Mouse (Mus musculus) embryonic facial prominence, embryonic 14.5 days (tissue): ENCODE data around the gene Nfya. TPM values are rescaled to one million over a fixed set of nuclear protein-coding genes. Genes with fewer than 3 reads are reported as not detected.

Source experiments
- ATAC-seq: fragments of 200-750 bp; cut with Nextera tagmentation; 2 replicates; pipeline ENCODE4 v1.8.0; 2017; ENCODE audit warnings: low read depth, moderate number of reproducible peaks, moderate TSS enrichment
- DNase-seq: peaks from one replicate; pipeline ENCODE4 v3.0.0-alpha.2; 2015; ENCODE audit warnings: low spot score
- H3K27ac ChIP-seq: fragments of 300-500 bp; sonication (generic); replicated peaks from 2 replicates; pipeline ENCODE4 v1.5.1; 2014; ENCODE audit warnings: low read depth, mild to moderate bottlenecking, low read length, moderate library complexity
- H3K27me3 ChIP-seq: fragments of 300-500 bp; sonication (generic); replicated peaks from 2 replicates; pipeline ENCODE4 v1.6.1; 2014; ENCODE audit warnings: low read length; ENCODE audit not compliant: control insufficient read depth, insufficient read depth
- H3K36me3 ChIP-seq: fragments of 300-500 bp; sonication (generic); 2 replicates; pipeline ENCODE4 v1.6.1; 2014; ENCODE audit warnings: low read length, mixed read lengths; ENCODE audit not compliant: control insufficient read depth, insufficient read depth
- H3K4me1 ChIP-seq: fragments of 300-500 bp; sonication (generic); 2 replicates; pipeline ENCODE4 v1.6.1; 2014; ENCODE audit warnings: antibody characterized with exemption, low read length; ENCODE audit not compliant: control insufficient read depth, insufficient read depth
- H3K4me2 ChIP-seq: fragments of 300-500 bp; sonication (generic); 2 replicates; pipeline ENCODE4 v1.6.1; 2014; ENCODE audit warnings: low read depth, mild to moderate bottlenecking, low read length, moderate library complexity, mixed read lengths
- H3K4me3 ChIP-seq: fragments of 300-500 bp; sonication (generic); 2 replicates; pipeline ENCODE4 v1.5.1; 2014; ENCODE audit warnings: low read depth, mild to moderate bottlenecking, low read length
- H3K9ac ChIP-seq: fragments of 300-500 bp; sonication (generic); 2 replicates; pipeline ENCODE4 v1.6.1; 2014; ENCODE audit warnings: low read depth, mild to moderate bottlenecking, low read length, moderate library complexity, mixed read lengths
- H3K9me3 ChIP-seq: fragments of 300-500 bp; sonication (generic); 2 replicates; pipeline ENCODE4 v1.6.1; 2016; ENCODE audit warnings: low read length; ENCODE audit not compliant: control insufficient read depth
- WGBS: fragments of 180-500 bp; shearing (Covaris S2); extraction: QIAGEN DNeasy Blood & Tissue Kit; methylation state at CpG from one replicate; pipeline ENCODE4 v1.1.7; 2014; 5-methylcytosine and 5-hydroxymethylcytosine counted together
- polyA plus RNA-seq: library from polyadenylated mRNA; unstranded; fragments of >200 nt; fragmentation: Nextera tagmentation; extraction: Ambion mirVana; gene quantifications from 2 replicates; pipeline ENCODE4 v1.2.1, GENCODE M21; 2014

Gene Nfya
- polyA plus RNA-seq, 1 experiment from 2014 or later = 16.2 TPM

DNA sequence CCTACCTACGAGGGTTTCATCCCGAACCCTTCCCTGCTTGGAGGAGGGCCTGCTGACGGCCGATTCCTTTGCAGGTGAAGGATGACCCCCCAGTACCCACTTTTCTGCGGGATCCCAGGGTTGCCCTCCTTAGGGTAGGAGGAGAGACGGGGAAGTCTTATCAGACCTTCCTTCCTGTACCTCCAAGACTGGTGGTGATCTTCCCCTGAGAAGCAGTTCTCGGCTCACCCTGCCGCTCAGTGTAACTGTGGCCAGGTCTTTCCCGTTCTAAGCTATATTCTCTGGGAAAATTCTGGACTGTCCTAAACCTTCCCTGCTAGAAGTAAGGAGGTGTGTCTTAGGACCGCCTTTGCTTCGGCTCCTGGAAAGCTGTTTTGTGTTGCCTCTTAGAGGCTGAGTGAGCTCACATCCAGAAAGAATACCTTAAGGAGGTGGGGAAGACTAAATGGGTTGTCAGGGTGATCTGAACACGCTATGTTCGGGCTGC lies 636 bp upstream of the Nfya start:
- Histone ChIP-seq H3K4me1 (peaks cover 20% of the 10 kb centered on the region), H3K36me3 (peaks cover 8% of the 10 kb centered on the region; the same call in 1 of the 2 replicates), H3K27me3 (no peaks in the 10 kb centered on the region), H3K4me2 (peak overlapping the region; percentile 71), H3K4me3 (peak overlapping the region; percentile 97), H3K9ac (peak overlapping the region; percentile 84), H3K27ac (peak overlapping the region; percentile 100), H3K9me3 (no peaks in the 10 kb centered on the region)
- ATAC-seq = no peak; the same call in 1 of the 2 replicates
- DNase-seq = peak; percentile 65
- under 1% methylated on average over 13 of the region's 13 CpGs for WGBS

DNA sequence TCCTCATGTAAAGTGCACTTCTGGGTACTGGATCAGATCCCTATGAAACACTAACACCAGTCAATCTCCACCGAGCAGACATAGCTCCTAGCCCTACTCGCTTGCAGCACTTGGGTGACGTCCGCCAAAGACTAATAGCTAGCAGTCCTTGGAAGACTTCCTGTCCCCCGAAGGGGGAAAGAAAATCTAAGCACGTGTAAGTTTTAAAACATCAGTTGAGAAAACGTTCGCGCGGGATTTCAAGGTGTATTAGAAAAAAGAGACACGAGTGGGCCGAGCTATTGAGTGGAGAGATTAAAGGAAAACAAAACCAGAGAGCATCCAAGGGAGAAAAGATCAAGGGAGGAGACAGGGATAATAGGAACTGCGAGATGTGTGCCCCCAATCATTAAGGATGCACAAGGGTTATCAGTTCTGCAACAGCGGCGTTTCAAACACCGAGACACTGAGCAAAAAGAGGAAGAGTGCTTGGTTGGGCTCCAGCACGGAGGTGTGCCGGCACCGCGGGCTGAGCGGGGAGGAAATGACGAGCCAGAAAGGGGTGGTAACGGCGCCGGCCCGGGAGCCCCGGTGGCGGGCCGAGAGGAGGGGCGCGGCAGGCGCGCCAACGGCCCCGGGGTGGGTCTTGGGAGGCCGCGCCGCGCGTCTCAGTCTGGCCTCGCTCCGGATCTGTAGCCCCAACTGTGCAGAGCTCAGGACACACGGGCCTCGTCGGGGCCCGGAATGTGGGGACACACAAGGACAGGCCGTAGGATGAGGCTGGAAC lies 997 bp downstream of the Nfya start:
- Histone ChIP-seq H3K36me3 (0 out of 2 replicates have a peak, but pooled peaks cover 1% of the 10 kb centered on the region), H3K4me2 (peak overlapping the region; percentile 74), H3K9me3 (no peaks in the 10 kb centered on the region), H3K4me3 (peak overlapping the region; percentile 97), H3K4me1 (peaks cover 20% of the 10 kb centered on the region), H3K9ac (peak overlapping the region; percentile 100), H3K27ac (peak overlapping the region; percentile 100), H3K27me3 (no peaks in the 10 kb centered on the region)
- DNase-seq (peak; percentile 85), ATAC-seq (peak; percentile 12)
- under 1% methylated on average over 37 of the region's 47 CpGs for WGBS

DNA sequence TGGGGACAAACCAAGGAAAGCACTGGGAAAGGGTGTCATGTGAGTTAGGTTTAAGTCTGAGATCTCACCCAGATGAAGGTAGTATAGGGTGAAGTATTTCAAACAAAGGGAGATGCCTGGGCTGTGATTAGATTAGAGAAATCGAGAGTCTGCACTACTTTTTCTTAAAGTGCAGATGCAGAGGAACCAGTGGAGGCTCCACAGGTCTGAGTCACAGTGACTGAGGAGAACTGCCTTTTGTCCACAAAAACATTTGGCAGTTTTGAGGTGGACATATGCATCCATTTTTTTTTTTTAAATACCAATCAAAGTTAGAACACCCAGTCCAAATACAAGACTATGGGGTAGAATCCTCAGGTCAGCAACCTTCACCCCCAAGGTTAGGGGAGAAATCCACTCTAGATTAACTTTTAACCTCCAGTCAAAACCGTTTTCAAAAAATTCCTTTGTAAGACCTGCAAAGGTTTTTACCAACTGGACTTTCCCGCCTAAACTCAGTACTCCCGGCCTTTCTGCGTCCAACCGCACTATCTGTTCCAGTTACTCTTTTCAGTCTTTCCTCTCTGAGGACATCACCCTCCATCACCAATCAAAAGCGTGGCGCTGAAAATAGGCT lies 1.7 kb downstream of the Nfya start:
- Histone ChIP-seq H3K27me3 (no peaks in the 10 kb centered on the region), H3K4me1 (peaks cover 20% of the 10 kb centered on the region), H3K36me3 (no peaks in the 10 kb centered on the region), H3K27ac (peak overlapping the region; percentile 100), H3K9me3 (no peaks in the 10 kb centered on the region), H3K4me3 (peak overlapping the region; percentile 97), H3K9ac (peak overlapping the region; percentile 100), H3K4me2 (peak overlapping the region; percentile 74)
- WGBS = 8% methylated on average over 8 of the region's 8 CpGs
- DNase-seq (no peak), ATAC-seq (no peak)

GRCm38 (mm10) chr17:48407154-48407553 lies 2.6 kb downstream of the Nfya start:
- Histone ChIP-seq H3K4me2 (peak overlapping the region; percentile 74), H3K27ac (no peak overlapping the region), H3K27me3 (no peaks in the 10 kb centered on the region), H3K9ac (no peak overlapping the region), H3K4me3 (no peak overlapping the region), H3K36me3 (no peaks in the 10 kb centered on the region), H3K4me1 (peaks cover 20% of the 10 kb centered on the region), H3K9me3 (no peaks in the 10 kb centered on the region)
- DNase-seq (no peak), ATAC-seq (no peak)
- 95% methylated on average over 4 of the region's 4 CpGs for WGBS

GRCm38 (mm10) chr17:48404706-48405105 lies 5.0 kb downstream of the Nfya start:
- no peak for ATAC-seq
- Histone ChIP-seq H3K27me3 (no peaks in the 10 kb centered on the region), H3K4me1 (peaks cover 11% of the 10 kb centered on the region), H3K36me3 (peaks cover 8% of the 10 kb centered on the region), H3K9me3 (no peaks in the 10 kb centered on the region), H3K27ac (no peak overlapping the region), H3K4me2 (no peak overlapping the region), H3K4me3 (no peak overlapping the region), H3K9ac (no peak overlapping the region)
- DNase-seq = no peak
- 84% methylated on average over 1 of the region's 1 CpGs for WGBS

DNA sequence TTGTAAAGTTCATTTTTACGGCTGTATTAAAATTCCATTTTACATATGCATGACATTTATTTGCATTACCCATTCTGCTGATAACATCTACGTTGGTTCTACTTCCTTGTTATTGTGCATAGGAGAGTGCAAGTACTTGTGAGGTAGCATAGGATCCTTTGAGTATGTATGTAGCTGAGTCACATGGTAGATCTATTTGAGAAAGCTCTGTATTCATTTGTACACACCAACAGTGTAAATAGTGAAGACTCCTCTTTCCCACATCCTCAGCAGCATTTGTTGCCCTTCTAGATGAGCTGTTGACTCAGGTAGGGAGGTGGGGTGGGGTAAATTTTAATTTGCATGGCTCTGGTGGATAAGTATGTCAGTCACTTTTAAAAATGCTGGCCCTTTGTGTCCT lies 5.9 kb downstream of the Nfya start:
- Histone ChIP-seq H3K4me1 (peaks cover 11% of the 10 kb centered on the region), H3K36me3 (peaks cover 16% of the 10 kb centered on the region), H3K4me2 (no peak overlapping the region), H3K27ac (no peak overlapping the region), H3K27me3 (no peaks in the 10 kb centered on the region), H3K9me3 (no peaks in the 10 kb centered on the region), H3K4me3 (no peak overlapping the region), H3K9ac (no peak overlapping the region)
- ATAC-seq (no peak), DNase-seq (no peak)
- WGBS = 86% methylated on average over 2 of the region's 2 CpGs

GRCm38 (mm10) chr17:48402751-48403150 lies 7.0 kb downstream of the Nfya start:
- Histone ChIP-seq H3K9ac (no peak overlapping the region), H3K4me2 (no peak overlapping the region), H3K36me3 (peaks cover 27% of the 10 kb centered on the region), H3K27me3 (no peaks in the 10 kb centered on the region), H3K4me3 (no peak overlapping the region), H3K4me1 (peaks cover 8% of the 10 kb centered on the region), H3K27ac (no peak overlapping the region), H3K9me3 (no peaks in the 10 kb centered on the region)
- ATAC-seq (no peak), DNase-seq (no peak)
- 92% methylated on average over 3 of the region's 3 CpGs for WGBS

DNA sequence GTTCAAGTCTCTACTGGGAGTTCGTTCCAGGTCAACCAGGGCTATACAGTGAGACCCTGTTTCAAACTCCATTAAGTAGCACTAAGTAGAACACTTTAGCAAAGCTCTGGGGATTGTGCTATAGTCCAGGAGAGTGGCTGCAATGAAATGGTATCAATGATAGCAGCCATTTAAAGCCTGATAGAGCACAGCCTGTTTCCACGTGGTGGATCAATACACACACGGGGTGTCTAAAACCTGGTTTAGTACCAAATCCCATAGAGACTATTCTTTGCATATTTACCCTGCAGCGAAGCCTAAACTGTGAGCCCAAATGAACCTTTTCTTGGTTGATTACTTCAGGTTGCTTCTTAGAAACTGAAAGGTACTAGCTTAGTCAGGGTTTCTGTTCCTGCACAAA lies 8.0 kb downstream of the Nfya start:
- Histone ChIP-seq H3K27me3 (no peaks in the 10 kb centered on the region), H3K36me3 (peaks cover 34% of the 10 kb centered on the region), H3K4me1 (no peaks in the 10 kb centered on the region), H3K27ac (no peak overlapping the region), H3K4me2 (no peak overlapping the region), H3K9ac (no peak overlapping the region), H3K9me3 (no peaks in the 10 kb centered on the region), H3K4me3 (no peak overlapping the region)
- ATAC-seq (no peak), DNase-seq (no peak)
- 95% methylated on average over 4 of the region's 4 CpGs for WGBS
